Mouse (Mus musculus) neural tube, embryonic 14.5 days (tissue): ENCODE measurements around the gene Sys1. TPM values are rescaled to one million over a fixed set of nuclear protein-coding genes. Genes with fewer than 3 reads are reported as not detected.

Source experiments
- ATAC-seq: fragments of 200-750 bp; cut with Nextera tagmentation; 2 replicates; pipeline ENCODE4 v1.8.0; 2017; ENCODE audit warnings: low read depth, mild to moderate bottlenecking, moderate TSS enrichment, moderate library complexity
- H3K27ac ChIP-seq: fragments of 300-500 bp; sonication (generic); 2 replicates; pipeline ENCODE4 v1.5.1; 2014; ENCODE audit warnings: low read depth, mild to moderate bottlenecking, control low read depth, low read length, moderate library complexity, mixed read lengths
- H3K27me3 ChIP-seq: fragments of 300-500 bp; sonication (generic); 2 replicates; pipeline ENCODE4 v1.6.1; 2014; ENCODE audit warnings: low read length; ENCODE audit not compliant: control insufficient read depth, insufficient read depth
- H3K36me3 ChIP-seq: fragments of 300-500 bp; sonication (generic); 2 replicates; pipeline ENCODE4 v1.6.1; 2014; ENCODE audit warnings: low read length, mixed read lengths; ENCODE audit not compliant: control insufficient read depth, insufficient read depth
- H3K4me1 ChIP-seq: fragments of 300-500 bp; sonication (generic); 2 replicates; pipeline ENCODE4 v1.6.1; 2014; ENCODE audit warnings: low read length; ENCODE audit not compliant: control insufficient read depth, insufficient read depth
- H3K4me2 ChIP-seq: fragments of 300-500 bp; sonication (generic); 2 replicates; pipeline ENCODE4 v1.6.1; 2014; ENCODE audit warnings: mild to moderate bottlenecking, low read depth, low read length, control low read depth
- H3K4me3 ChIP-seq: fragments of 300-500 bp; sonication (generic); 2 replicates; pipeline ENCODE4 v1.5.1; 2014; ENCODE audit warnings: low read depth, low read length, control low read depth, mixed read lengths
- H3K9ac ChIP-seq: fragments of 300-500 bp; sonication (generic); replicated peaks from 2 replicates; pipeline ENCODE4 v1.6.1; 2014; ENCODE audit warnings: low read depth, mild to moderate bottlenecking, control low read depth, low read length, mixed read lengths
- H3K9me3 ChIP-seq: fragments of 300-500 bp; sonication (generic); 2 replicates; pipeline ENCODE4 v1.6.1; 2016; ENCODE audit warnings: low read length; ENCODE audit not compliant: control insufficient read depth
- WGBS: fragments of 180-500 bp; shearing (Covaris S2); extraction: QIAGEN DNeasy Blood & Tissue Kit; methylation state at CpG from one replicate; pipeline ENCODE4 v1.1.7; 2014; 5-methylcytosine and 5-hydroxymethylcytosine counted together
- polyA plus RNA-seq: library from polyadenylated mRNA; unstranded; fragments of >200 nt; fragmentation: Nextera tagmentation; extraction: Ambion mirVana; gene quantifications from 2 replicates; pipeline ENCODE4 v1.2.1, GENCODE M21; 2014

Sys1 gene
- polyA plus RNA-seq = 88.9 and 96.3 TPM in 2 replicates

GRCm38 (mm10) chr2:164456864-164457300 lies at the start of gene Sys1:
Sys1 (plus strand) TSS chr2:164456964.
- Histone ChIP-seq H3K4me1 (peaks cover 4% of the 10 kb centered on the region), H3K27ac (no peak within 1 kb of the TSS), H3K9ac (peak within 1 kb of the TSS; percentile 34), H3K9me3 (no peaks in the 10 kb centered on the region), H3K27me3 (no peaks in the 10 kb centered on the region), H3K36me3 (no peaks in the 10 kb centered on the region), H3K4me3 (no peak within 1 kb of the TSS), H3K4me2 (peak within 1 kb of the TSS; percentile 18; the same call in 1 of the 2 replicates)
- WGBS = under 1% methylated on average over 7 of the region's 7 CpGs
- no peak for ATAC-seq

GRCm38 (mm10) chr2:164407708-164408107 lies 49.1 kb upstream of the Sys1 start:
- 0 out of 2 replicates have a peak, but pooled peaks have one; percentile 31 for ATAC-seq
- under 1% methylated on average over 22 of the region's 22 CpGs for WGBS
- no peak overlapping the region for H3K4me3 ChIP-seq

GRCm38 (mm10) chr2:164414167-164414566 lies 42.6 kb upstream of the Sys1 start:
- H3K4me3 ChIP-seq = no peak overlapping the region
- H3K27me3 ChIP-seq = peaks cover 3% of the 10 kb centered on the region; the same call in 1 of the 2 replicates
- no peak for ATAC-seq
- 26% methylated on average over 28 of the region's 28 CpGs for WGBS
- H3K9me3 ChIP-seq = no peaks in the 10 kb centered on the region
- H3K4me2 ChIP-seq = peak overlapping the region; percentile 14; the same call in 1 of the 2 replicates
- H3K4me1 ChIP-seq = no peaks in the 10 kb centered on the region
- H3K9ac ChIP-seq = no peak overlapping the region
- H3K27ac ChIP-seq = no peak overlapping the region
- H3K36me3 ChIP-seq = no peaks in the 10 kb centered on the region

More at GRCm38 (mm10) chr2:164407708-164408107, 49.1 kb upstream of the Sys1 start:
- H3K4me1 ChIP-seq = peaks cover 7% of the 10 kb centered on the region; the same call in 1 of the 2 replicates
- no peaks in the 10 kb centered on the region for H3K36me3 ChIP-seq
- H3K9me3 ChIP-seq = no peaks in the 10 kb centered on the region
- H3K9ac ChIP-seq = no peak overlapping the region
- H3K27ac ChIP-seq = no peak overlapping the region
- H3K4me2 ChIP-seq = no peak overlapping the region
- peaks cover 47% of the 10 kb centered on the region for H3K27me3 ChIP-seq

GRCm38 (mm10) chr2:164414581-164414980 lies 42.2 kb upstream of the Sys1 start:
- no peak overlapping the region for H3K27ac ChIP-seq
- H3K9me3 ChIP-seq = no peaks in the 10 kb centered on the region
- no peaks in the 10 kb centered on the region for H3K36me3 ChIP-seq
- H3K9ac ChIP-seq = no peak overlapping the region
- H3K27me3 ChIP-seq = peaks cover 3% of the 10 kb centered on the region; the same call in 1 of the 2 replicates
- ATAC-seq = no peak
- no peaks in the 10 kb centered on the region for H3K4me1 ChIP-seq
- no peak overlapping the region for H3K4me3 ChIP-seq
- WGBS = 74% methylated on average over 10 of the region's 10 CpGs
- peak overlapping the region; percentile 14; the same call in 1 of the 2 replicates for H3K4me2 ChIP-seq

- 1% methylated on average over 2 of the region's 2 CpGs for WGBS
- H3K4me3 ChIP-seq = no peak overlapping the region
- H3K27ac ChIP-seq = no peak overlapping the region
- H3K36me3 ChIP-seq = no peaks in the 10 kb centered on the region
- no peaks in the 10 kb centered on the region for H3K9me3 ChIP-seq
- H3K4me1 ChIP-seq = no peaks in the 10 kb centered on the region
- no peaks in the 10 kb centered on the region; the same call in 1 of the 2 replicates for H3K27me3 ChIP-seq
- no peak for ATAC-seq
- H3K9ac ChIP-seq = no peak overlapping the region
- H3K4me2 ChIP-seq = no peak overlapping the region
Measured at GRCm38 (mm10) chr2:164417198-164417597, 39.6 kb upstream of the Sys1 start.

GRCm38 (mm10) chr2:164418308-164418875 lies 38.4 kb upstream of the Sys1 start:
- H3K27ac ChIP-seq = no peak overlapping the region
- 32% methylated on average over 3 of the region's 3 CpGs for WGBS
- no peak overlapping the region for H3K4me3 ChIP-seq
- no peak overlapping the region for H3K9ac ChIP-seq
- no peak overlapping the region for H3K4me2 ChIP-seq
- H3K4me1 ChIP-seq = no peaks in the 10 kb centered on the region
- H3K9me3 ChIP-seq = no peaks in the 10 kb centered on the region
- no peaks in the 10 kb centered on the region for H3K36me3 ChIP-seq
- H3K27me3 ChIP-seq = no peaks in the 10 kb centered on the region; the same call in 1 of the 2 replicates
- ATAC-seq = no peak

GRCm38 (mm10) chr2:164419489-164419888 lies 37.3 kb upstream of the Sys1 start:
- H3K27ac ChIP-seq = no peak overlapping the region
- H3K36me3 ChIP-seq = no peaks in the 10 kb centered on the region
- WGBS = 1% methylated on average over 3 of the region's 3 CpGs
- H3K9ac ChIP-seq = no peak overlapping the region
- no peaks in the 10 kb centered on the region; the same call in 1 of the 2 replicates for H3K27me3 ChIP-seq
- H3K9me3 ChIP-seq = no peaks in the 10 kb centered on the region
- no peaks in the 10 kb centered on the region for H3K4me1 ChIP-seq
- ATAC-seq = no peak
- H3K4me2 ChIP-seq = no peak overlapping the region
- H3K4me3 ChIP-seq = no peak overlapping the region

- no peak overlapping the region for H3K27ac ChIP-seq
- WGBS = 91% methylated on average over 7 of the region's 7 CpGs
Measured at GRCm38 (mm10) chr2:164421306-164421705, 35.5 kb upstream of the Sys1 start.

GRCm38 (mm10) chr2:164421979-164422378 lies 34.8 kb upstream of the Sys1 start:
- ATAC-seq = no peak
- WGBS = 92% methylated on average over 8 of the region's 8 CpGs
- no peaks in the 10 kb centered on the region for H3K27me3 ChIP-seq
- H3K36me3 ChIP-seq = no peaks in the 10 kb centered on the region
- no peak overlapping the region for H3K4me2 ChIP-seq
- no peak overlapping the region for H3K27ac ChIP-seq
- H3K9me3 ChIP-seq = no peaks in the 10 kb centered on the region
- no peaks in the 10 kb centered on the region for H3K4me1 ChIP-seq
- no peak overlapping the region for H3K4me3 ChIP-seq
- H3K9ac ChIP-seq = no peak overlapping the region

More at GRCm38 (mm10) chr2:164421306-164421705, 35.5 kb upstream of the Sys1 start:
- no peaks in the 10 kb centered on the region for H3K27me3 ChIP-seq
- no peak overlapping the region for H3K4me3 ChIP-seq
- H3K4me1 ChIP-seq = no peaks in the 10 kb centered on the region
- no peak for ATAC-seq
- no peaks in the 10 kb centered on the region for H3K9me3 ChIP-seq
- no peaks in the 10 kb centered on the region for H3K36me3 ChIP-seq
- no peak overlapping the region for H3K4me2 ChIP-seq
- H3K9ac ChIP-seq = no peak overlapping the region
